Mouse (Mus musculus) liver, embryonic 16.5 days (tissue): ENCODE measurements around the gene Ifi35. TPM values are rescaled to one million over a fixed set of nuclear protein-coding genes. Genes with fewer than 3 reads are reported as not detected.
"Not testable (repeated sequence)": the region's sequence is repeated elsewhere in the genome, so short reads cannot be mapped to it uniquely, and the experiment has no call there.

ENCODE experiments used
- ATAC-seq: fragments of 200-750 bp; cut with Nextera tagmentation; 2 replicates; pipeline ENCODE4 v1.8.0; 2017; ENCODE audit warnings: low read depth, mild to moderate bottlenecking, moderate number of reproducible peaks, moderate library complexity
- H3K27ac ChIP-seq: fragments of 300-500 bp; sonication (generic); 2 replicates; pipeline ENCODE4 v1.5.1; 2014; ENCODE audit warnings: mild to moderate bottlenecking, low read length
- H3K27me3 ChIP-seq: fragments of 300-500 bp; sonication (generic); 2 replicates; pipeline ENCODE4 v1.6.1; 2014; ENCODE audit warnings: low read depth, low read length, mixed read lengths; ENCODE audit not compliant: control insufficient read depth, insufficient read depth
- H3K36me3 ChIP-seq: fragments of 300-500 bp; sonication (generic); 2 replicates; pipeline ENCODE4 v1.6.1; 2014; ENCODE audit warnings: mild to moderate bottlenecking; ENCODE audit not compliant: control insufficient read depth, insufficient read depth
- H3K4me1 ChIP-seq: fragments of 300-500 bp; sonication (generic); 2 replicates; pipeline ENCODE4 v1.6.1; 2014; ENCODE audit warnings: low read depth, low read length, mixed read lengths; ENCODE audit not compliant: control insufficient read depth
- H3K4me2 ChIP-seq: fragments of 300-500 bp; sonication (generic); 2 replicates; pipeline ENCODE4 v1.6.1; 2014; ENCODE audit warnings: low read depth, low read length, mixed read lengths
- H3K4me3 ChIP-seq: fragments of 300-500 bp; sonication (generic); 2 replicates; pipeline ENCODE4 v1.5.1; 2014; ENCODE audit warnings: low read depth, mild to moderate bottlenecking, low read length
- H3K9ac ChIP-seq: fragments of 300-500 bp; sonication (generic); 2 replicates; pipeline ENCODE4 v1.6.1; 2014; ENCODE audit warnings: low read depth, low read length
- H3K9me3 ChIP-seq: fragments of 300-500 bp; sonication (generic); replicated peaks from 2 replicates; pipeline ENCODE4 v1.6.1; 2016; ENCODE audit warnings: low read length; ENCODE audit not compliant: control insufficient read depth
- WGBS: fragments of 180-500 bp; shearing (Covaris S2); extraction: QIAGEN DNeasy Blood & Tissue Kit; methylation state at CpG from one replicate; pipeline ENCODE4 v1.1.7; 2014; ENCODE audit not compliant: insufficient replicate concordance; 5-methylcytosine and 5-hydroxymethylcytosine counted together
- polyA plus RNA-seq: library from polyadenylated mRNA; unstranded; fragments of >200 nt; fragmentation: Nextera tagmentation; extraction: Ambion mirVana; gene quantifications from 2 replicates; pipeline ENCODE4 v1.2.1, GENCODE M21; 2015

The Ifi35 gene
- polyA plus RNA-seq, 1 experiment from 2014 or later = 26.5 TPM

GRCm38 (mm10) chr11:101442127-101442693 is 6.0 kb upstream of the Ifi35 start, which contains the start of gene Rpl27:
Gene Rpl27, plus strand, starts transcription at chr11:101442298.
- under 1% methylated on average over 42 of the region's 42 CpGs for WGBS
- Histone ChIP-seq H3K9me3 (no peaks in the 10 kb centered on the region), H3K9ac (peak within 1 kb of the TSS; percentile 86), H3K4me3 (peak within 1 kb of the TSS; percentile 87), H3K36me3 (peaks cover 18% of the 10 kb centered on the region), H3K4me2 (peak within 1 kb of the TSS; percentile 72), H3K4me1 (peaks cover 15% of the 10 kb centered on the region), H3K27me3 (no peaks in the 10 kb centered on the region), H3K27ac (peak within 1 kb of the TSS; percentile 72)
- peak; percentile 99 for ATAC-seq

DNA sequence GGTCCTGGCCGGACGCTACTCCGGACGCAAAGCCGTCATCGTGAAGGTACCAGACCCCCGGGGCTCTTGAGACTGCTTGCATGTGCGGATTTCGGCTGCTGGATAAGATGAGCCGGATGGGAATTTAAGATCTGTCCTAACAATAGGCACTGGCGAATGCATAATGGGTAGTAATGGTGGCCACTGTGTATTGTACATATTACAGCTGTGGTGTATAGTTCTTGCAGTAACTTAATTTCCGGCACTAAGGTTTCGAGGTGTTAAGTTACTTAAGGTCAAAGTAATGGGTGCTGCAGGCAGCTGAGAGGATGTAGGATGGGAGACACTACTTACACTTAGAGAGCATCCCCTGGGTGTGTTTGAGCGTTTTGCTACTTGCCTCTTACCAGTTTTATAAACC is 5.4 kb upstream of the Ifi35 start:
- H3K4me1 ChIP-seq = peaks cover 20% of the 10 kb centered on the region
- ATAC-seq = no peak
- peak overlapping the region; percentile 87 for H3K4me3 ChIP-seq
- H3K27me3 ChIP-seq = no peaks in the 10 kb centered on the region
- peak overlapping the region; percentile 72 for H3K27ac ChIP-seq
- H3K9me3 ChIP-seq = no peaks in the 10 kb centered on the region
- peak overlapping the region; percentile 86 for H3K9ac ChIP-seq
- under 1% methylated on average over 14 of the region's 14 CpGs for WGBS
- H3K4me2 ChIP-seq = peak overlapping the region; percentile 72
- H3K36me3 ChIP-seq = peaks cover 18% of the 10 kb centered on the region

DNA sequence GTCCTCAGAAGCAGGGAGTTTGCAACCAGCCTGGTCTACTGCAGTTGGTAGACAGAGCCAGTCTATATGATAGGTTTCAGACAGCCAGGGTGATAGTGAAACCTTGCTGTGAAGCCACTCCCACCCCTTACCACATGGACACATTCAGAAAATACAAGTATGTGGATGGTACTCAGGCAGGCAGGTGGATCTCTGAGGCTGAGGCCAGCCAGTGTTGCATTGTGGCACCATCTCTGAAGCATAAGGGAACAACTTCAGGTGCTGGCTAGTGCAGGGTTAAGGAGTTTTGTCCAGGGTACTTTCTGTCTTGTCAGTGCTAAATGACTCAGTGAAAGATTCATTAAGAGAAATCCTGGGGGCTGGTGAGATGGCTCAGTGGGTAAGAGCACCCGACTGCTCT is 1.9 kb upstream of the Ifi35 start:
- no peak for ATAC-seq
- no peak overlapping the region for H3K4me3 ChIP-seq
- H3K27me3 ChIP-seq = no peaks in the 10 kb centered on the region
- H3K4me1 ChIP-seq = peaks cover 32% of the 10 kb centered on the region
- no peak overlapping the region for H3K4me2 ChIP-seq
- H3K9ac ChIP-seq = no peak overlapping the region
- H3K9me3 ChIP-seq = no peaks in the 10 kb centered on the region
- WGBS = 71% methylated on average over 1 of the region's 1 CpGs
- H3K27ac ChIP-seq = 0 out of 2 replicates have a peak overlapping the region, but pooled peaks have one; percentile 4
- peaks cover 18% of the 10 kb centered on the region for H3K36me3 ChIP-seq

DNA sequence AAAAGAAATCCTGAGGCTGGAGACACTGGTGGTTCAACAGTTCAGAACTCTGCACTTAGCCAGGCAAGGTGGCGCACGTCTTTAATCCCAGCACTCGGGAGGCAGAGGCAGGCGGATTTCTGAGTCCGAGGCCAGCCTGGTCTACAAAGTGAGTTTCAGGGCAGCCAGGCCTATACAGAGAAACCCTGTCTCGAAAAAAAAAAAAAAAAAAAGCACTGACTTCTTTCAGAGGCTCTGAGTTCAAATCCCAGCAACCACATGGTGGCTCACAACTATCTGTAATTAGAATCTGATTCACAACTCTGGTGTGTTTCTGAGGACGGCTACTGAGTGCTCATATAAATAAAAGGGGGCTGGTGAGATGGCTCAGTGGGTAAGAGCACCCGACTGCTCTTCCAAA is 1.3 kb upstream of the Ifi35 start:
- not testable (repeated sequence) for ATAC-seq, H3K4me3 ChIP-seq, H3K4me2 ChIP-seq, H3K9ac ChIP-seq, H3K27me3 ChIP-seq, H3K27ac ChIP-seq, H3K9me3 ChIP-seq
- peaks cover 37% of the 10 kb centered on the region for H3K4me1 ChIP-seq
- H3K36me3 ChIP-seq = peaks cover 18% of the 10 kb centered on the region
- 78% methylated on average over 8 of the region's 8 CpGs for WGBS

DNA sequence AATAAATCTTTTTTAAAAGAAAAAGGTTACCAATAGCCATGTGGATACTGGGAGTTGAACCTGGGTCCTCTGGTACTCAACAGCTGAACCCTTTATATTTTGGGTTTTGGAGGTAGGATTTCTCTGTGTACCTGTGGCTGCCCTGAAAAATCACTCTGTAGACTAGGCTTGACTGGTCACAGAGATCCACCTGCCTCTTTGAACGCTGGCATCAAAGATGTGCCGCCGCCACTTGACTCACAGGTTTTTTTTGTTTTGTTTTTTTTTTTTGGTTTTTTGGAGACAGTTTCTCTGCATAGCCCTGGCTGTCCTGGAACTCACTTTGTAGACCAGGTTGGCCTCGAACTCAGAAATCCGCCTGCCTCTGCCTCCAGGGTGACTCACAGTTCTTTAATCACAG is 421 bp upstream of the Ifi35 start:
- H3K4me3 ChIP-seq = peak overlapping the region; percentile 86
- peaks cover 42% of the 10 kb centered on the region for H3K4me1 ChIP-seq
- peak overlapping the region; percentile 85; the same call in 1 of the 2 replicates for H3K9ac ChIP-seq
- H3K9me3 ChIP-seq = no peaks in the 10 kb centered on the region
- 81% methylated on average over 5 of the region's 5 CpGs for WGBS
- H3K27ac ChIP-seq = peak overlapping the region; percentile 95
- H3K27me3 ChIP-seq = no peaks in the 10 kb centered on the region
- ATAC-seq = no peak
- peaks cover 18% of the 10 kb centered on the region for H3K36me3 ChIP-seq
- H3K4me2 ChIP-seq = peak overlapping the region; percentile 67

DNA sequence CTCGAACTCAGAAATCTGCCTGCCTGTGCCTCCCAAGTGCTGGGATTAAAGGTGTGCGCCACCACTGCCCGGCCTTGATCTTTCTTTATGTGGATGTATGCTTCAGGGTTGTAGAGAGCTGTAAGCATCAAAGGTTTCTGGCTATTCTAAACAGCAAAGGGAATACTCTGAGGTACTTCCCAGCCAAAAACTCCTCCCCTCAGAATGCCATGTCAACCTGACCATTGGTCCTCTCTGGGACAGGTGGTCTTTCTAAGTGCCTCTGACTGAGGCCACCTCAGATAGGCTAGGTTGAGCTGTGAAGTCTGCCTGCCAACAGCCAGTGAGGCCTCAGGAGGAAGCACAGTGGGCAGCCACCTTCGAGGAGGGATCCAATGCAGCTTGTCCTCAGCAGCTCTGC is 692 bp downstream of the Ifi35 start:
- peak; percentile 33 for ATAC-seq
- Histone ChIP-seq H3K27ac (peak overlapping the region; percentile 95), H3K9ac (peak overlapping the region; percentile 85), H3K9me3 (no peaks in the 10 kb centered on the region), H3K36me3 (peaks cover 13% of the 10 kb centered on the region), H3K27me3 (no peaks in the 10 kb centered on the region), H3K4me2 (peak overlapping the region; percentile 67), H3K4me1 (peaks cover 32% of the 10 kb centered on the region), H3K4me3 (peak overlapping the region; percentile 86)
- WGBS = 35% methylated on average over 4 of the region's 4 CpGs

- H3K4me3 ChIP-seq = peak overlapping the region; percentile 86
- H3K27me3 ChIP-seq, H3K9me3 ChIP-seq, H3K36me3 ChIP-seq, ATAC-seq: not testable (repeated sequence)
- peak overlapping the region; percentile 85; the same call in 1 of the 2 replicates for H3K9ac ChIP-seq
- H3K27ac ChIP-seq = peak overlapping the region; percentile 95
- peaks cover 29% of the 10 kb centered on the region for H3K4me1 ChIP-seq
- H3K4me2 ChIP-seq = peak overlapping the region; percentile 67
- WGBS = 65% methylated on average over 4 of the region's 4 CpGs
Observed at GRCm38 (mm10) chr11:101449596-101449995, 1.4 kb downstream of the Ifi35 start.

- Histone ChIP-seq H3K9me3 (no peaks in the 10 kb centered on the region), H3K4me3 (no peak overlapping the region), H3K9ac (no peak overlapping the region), H3K36me3 (no peaks in the 10 kb centered on the region), H3K4me1 (peaks cover 27% of the 10 kb centered on the region), H3K27me3 (no peaks in the 10 kb centered on the region), H3K27ac (no peak overlapping the region), H3K4me2 (no peak overlapping the region)
- 77% methylated on average over 3 of the region's 3 CpGs for WGBS
- no peak for ATAC-seq
Observed at GRCm38 (mm10) chr11:101450394-101450793, 2.2 kb downstream of the Ifi35 start.

GRCm38 (mm10) chr11:101451536-101451935 is 3.3 kb downstream of the Ifi35 start:
- no peaks in the 10 kb centered on the region for H3K27me3 ChIP-seq

More at GRCm38 (mm10) chr11:101451536-101451935, 3.3 kb downstream of the Ifi35 start:
- Histone ChIP-seq H3K36me3 (no peaks in the 10 kb centered on the region), H3K27ac (no peak overlapping the region), H3K9ac (no peak overlapping the region), H3K9me3 (no peaks in the 10 kb centered on the region), H3K4me1 (peaks cover 27% of the 10 kb centered on the region), H3K4me2 (no peak overlapping the region), H3K4me3 (no peak overlapping the region)
- ATAC-seq = no peak
- 84% methylated on average over 10 of the region's 10 CpGs for WGBS
